Mouse (Mus musculus) myocyte (in vitro differentiated cells): ENCODE data around the gene Spin1. TPM values are rescaled to one million over a fixed set of nuclear protein-coding genes. Genes with fewer than 3 reads are reported as not detected.
A peak's percentile ranks its signal among the peaks of the same experiment; 100 is the strongest.

Source experiments
- H3K27me3 ChIP-seq: one replicate; pipeline ENCODE4 v1.6.1; 2011; ENCODE audit not compliant: control insufficient read depth, insufficient read depth, insufficient read length
- H3K36me3 ChIP-seq: one replicate; pipeline ENCODE4 v1.6.1; 2011; ENCODE audit not compliant: control insufficient read depth, insufficient read depth
- H3K4me2 ChIP-seq: one replicate; pipeline ENCODE4 v1.6.1; 2011; ENCODE audit warnings: low read depth, control low read depth
- H3K4me3 ChIP-seq: one replicate; pipeline ENCODE4 v1.5.1; 2011; ENCODE audit warnings: mild to moderate bottlenecking, control low read depth, moderate library complexity
- H3K79me2 ChIP-seq: one replicate; pipeline ENCODE4 v1.6.1; 2011; ENCODE audit not compliant: control insufficient read depth, insufficient read depth
- H3ac ChIP-seq: one replicate; pipeline ENCODE4 v1.6.1; 2011; ENCODE audit not compliant: control insufficient read depth, insufficient read length
- CEBPB ChIP-seq: IDR thresholded peaks from 2 replicates; pipeline ENCODE4 v1.6.1; 2011; ENCODE audit warnings: mild to moderate bottlenecking, moderate library complexity; ENCODE audit not compliant: poor library complexity, insufficient read depth, severe bottlenecking
- E2F4 ChIP-seq: IDR thresholded peaks from one replicate; pipeline ENCODE4 v1.6.1; 2011; ENCODE audit warnings: mild to moderate bottlenecking, control low read depth, moderate library complexity; ENCODE audit not compliant: insufficient read depth
- MAX ChIP-seq: IDR thresholded peaks from one replicate; pipeline ENCODE4 v1.6.1; 2011; ENCODE audit warnings: low read depth, mild to moderate bottlenecking, control low read depth
- MYOD1 ChIP-seq, 3 experiments: IDR thresholded peaks; one replicate each; pipeline ENCODE4 v1.6.1; 2011; ENCODE audit warnings: control low read depth in 2 of 3, low read depth in 2 of 3, mild to moderate bottlenecking in 2 of 3, moderate library complexity in 1 of 3; ENCODE audit not compliant: insufficient read length in 2 of 3, control insufficient read depth in 1 of 3
- MYOG ChIP-seq, 3 experiments: IDR thresholded peaks; one replicate each; pipeline ENCODE4 v1.6.1; 2011; ENCODE audit warnings: control low read depth in 2 of 3, low read depth in 2 of 3, mild to moderate bottlenecking in 2 of 3; ENCODE audit not compliant: insufficient read length in 2 of 3, control insufficient read depth in 1 of 3, insufficient read depth in 1 of 3
- POLR2A ChIP-seq: IDR thresholded peaks from one replicate; pipeline ENCODE4 v1.6.1; 2011; ENCODE audit warnings: low read depth, mild to moderate bottlenecking, control low read depth, moderate library complexity; ENCODE audit not compliant: insufficient read length
- POLR2AphosphoS2 ChIP-seq: IDR thresholded peaks from one replicate; pipeline ENCODE4 v1.6.1; 2011; ENCODE audit warnings: low read depth, control low read depth; ENCODE audit not compliant: insufficient read length
- REST ChIP-seq: IDR thresholded peaks from one replicate; pipeline ENCODE4 v1.6.1; 2011; ENCODE audit warnings: mild to moderate bottlenecking, control low read depth, moderate library complexity; ENCODE audit not compliant: insufficient read depth, insufficient read length
- SRF ChIP-seq: IDR thresholded peaks from one replicate; pipeline ENCODE4 v1.6.1; 2011; ENCODE audit warnings: low read depth; ENCODE audit not compliant: control insufficient read depth, insufficient read length
- TCF12 ChIP-seq: IDR thresholded peaks from one replicate; pipeline ENCODE4 v1.6.1; 2011; ENCODE audit warnings: mild to moderate bottlenecking, control low read depth; ENCODE audit not compliant: poor library complexity, insufficient read depth, severe bottlenecking
- TCF3 ChIP-seq: IDR thresholded peaks from one replicate; pipeline ENCODE4 v1.6.1; 2011; ENCODE audit warnings: low read depth, control low read depth; ENCODE audit not compliant: insufficient read length
- USF1 ChIP-seq: IDR thresholded peaks from one replicate; pipeline ENCODE4 v1.6.1; 2011; ENCODE audit warnings: low read depth, mild to moderate bottlenecking, control low read depth, moderate library complexity
- polyA plus RNA-seq: library from polyadenylated mRNA; unstranded; fragments of >200 nt; fragmentation: generic; extraction: Trizol; gene quantifications from one replicate; pipeline ENCODE4 v1.2.1, GENCODE M21; 2012; ENCODE audit warnings: missing spikeins

The Spin1 gene
- 18.3 TPM for polyA plus RNA-seq

GRCm38 (mm10) chr13:51100233-51101015 is at the start of gene Spin1:
TSS of gene Spin1 (plus strand) at chr13:51100880.
- Histone ChIP-seq H3K4me2 (peak within 1 kb of the TSS; percentile 86), H3K27me3 (no peaks in the 10 kb centered on the region), H3K4me3 (peak within 1 kb of the TSS; percentile 46), H3K79me2 (peaks cover 43% of the 10 kb centered on the region), H3K36me3 (no peaks in the 10 kb centered on the region), H3ac (peak within 1 kb of the TSS; percentile 64)
- TF ChIP-seq REST (no peak), CEBPB (no peak), MAX (no peak), POLR2AphosphoS2 (peak; percentile 45), POLR2A (peak; percentile 78)

- H3K4me2 ChIP-seq: no peak overlapping the region
- peaks cover 6% of the 10 kb centered on the region for H3K27me3 ChIP-seq
- H3K36me3 ChIP-seq: no peaks in the 10 kb centered on the region
- H3K79me2 ChIP-seq: no peaks in the 10 kb centered on the region
- no peak overlapping the region for H3ac ChIP-seq
- TF ChIP-seq CEBPB: no peak
- no peak for TF ChIP-seq MYOD1 (IDR thresholded peaks at IDR 0.05; ENCODE audit: control insufficient read depth in 1 of 3, insufficient read length in 2 of 3, low read depth in 2 of 3)
- no peak for TF ChIP-seq MAX
- TF ChIP-seq POLR2A: no peak
- no peak for TF ChIP-seq MYOG (IDR thresholded peaks at IDR 0.05; ENCODE audit: control insufficient read depth in 1 of 3, insufficient read depth in 1 of 3, insufficient read length in 2 of 3, low read depth in 2 of 3)
- TF ChIP-seq POLR2AphosphoS2: no peak
- TF ChIP-seq REST: no peak
- no peak for TF ChIP-seq TCF3
- no peak for TF ChIP-seq TCF12
- TF ChIP-seq E2F4: no peak
- no peak for TF ChIP-seq USF1
- no peak for TF ChIP-seq SRF
- no peak overlapping the region for H3K4me3 ChIP-seq
Observed at GRCm38 (mm10) chr13:51051016-51051415, 49.7 kb upstream of the Spin1 start.

- H3K4me3 ChIP-seq: no peak overlapping the region
- no peak for TF ChIP-seq USF1
- no peak for TF ChIP-seq CEBPB
- no peak for TF ChIP-seq SRF
- TF ChIP-seq MYOG (IDR thresholded peaks at IDR 0.05; ENCODE audit: control insufficient read depth in 1 of 3, insufficient read depth in 1 of 3, insufficient read length in 2 of 3, low read depth in 2 of 3): no peak
- no peaks in the 10 kb centered on the region for H3K36me3 ChIP-seq
- no peaks in the 10 kb centered on the region for H3K79me2 ChIP-seq
- no peak overlapping the region for H3ac ChIP-seq
- peaks cover 6% of the 10 kb centered on the region for H3K27me3 ChIP-seq
- H3K4me2 ChIP-seq: no peak overlapping the region
Observed at GRCm38 (mm10) chr13:51052408-51052807, 48.3 kb upstream of the Spin1 start.

- Histone ChIP-seq H3K36me3 (no peaks in the 10 kb centered on the region), H3ac (no peak overlapping the region), H3K79me2 (no peaks in the 10 kb centered on the region), H3K27me3 (peaks cover 17% of the 10 kb centered on the region), H3K4me2 (no peak overlapping the region), H3K4me3 (no peak overlapping the region)
- no peak for TF ChIP-seq E2F4
- no peak for TF ChIP-seq MYOG (IDR thresholded peaks at IDR 0.05; ENCODE audit: control insufficient read depth in 1 of 3, insufficient read depth in 1 of 3, insufficient read length in 2 of 3, low read depth in 2 of 3)
- TF ChIP-seq MAX: no peak
- TF ChIP-seq POLR2AphosphoS2: no peak
- no peak for TF ChIP-seq MYOD1 (IDR thresholded peaks at IDR 0.05; ENCODE audit: control insufficient read depth in 1 of 3, insufficient read length in 2 of 3, low read depth in 2 of 3)
- no peak for TF ChIP-seq POLR2A
- no peak for TF ChIP-seq TCF12
- TF ChIP-seq TCF3: no peak
- TF ChIP-seq REST: no peak
- TF ChIP-seq USF1: no peak
Observed at GRCm38 (mm10) chr13:51063024-51063423, 37.7 kb upstream of the Spin1 start.

GRCm38 (mm10) chr13:51063721-51064120 is 37.0 kb upstream of the Spin1 start:
- peaks cover 17% of the 10 kb centered on the region for H3K27me3 ChIP-seq
- H3K4me2 ChIP-seq: no peak overlapping the region
- no peak overlapping the region for H3K4me3 ChIP-seq
- H3K79me2 ChIP-seq: no peaks in the 10 kb centered on the region
- TF ChIP-seq MYOD1 (IDR thresholded peaks at IDR 0.05; ENCODE audit: control insufficient read depth in 1 of 3, insufficient read length in 2 of 3, low read depth in 2 of 3): no peak
- no peak for TF ChIP-seq TCF12
- TF ChIP-seq MAX: no peak
- TF ChIP-seq POLR2A: no peak
- TF ChIP-seq E2F4: no peak
- TF ChIP-seq MYOG (IDR thresholded peaks at IDR 0.05; ENCODE audit: control insufficient read depth in 1 of 3, insufficient read depth in 1 of 3, insufficient read length in 2 of 3, low read depth in 2 of 3): no peak
- TF ChIP-seq USF1: no peak
- TF ChIP-seq TCF3: no peak
- no peak overlapping the region for H3ac ChIP-seq
- no peaks in the 10 kb centered on the region for H3K36me3 ChIP-seq
